Mouse (Mus musculus) cerebellum, postnatal 10 days (tissue): Measurements from ENCODE around the gene Mdn1.

Experiments
- DNase-seq, 2 experiments: peaks; one replicate each; pipeline ENCODE4 v3.0.0; 2021; ENCODE audit warnings: mixed read lengths in 2 of 2

The Mdn1 gene

DNA sequence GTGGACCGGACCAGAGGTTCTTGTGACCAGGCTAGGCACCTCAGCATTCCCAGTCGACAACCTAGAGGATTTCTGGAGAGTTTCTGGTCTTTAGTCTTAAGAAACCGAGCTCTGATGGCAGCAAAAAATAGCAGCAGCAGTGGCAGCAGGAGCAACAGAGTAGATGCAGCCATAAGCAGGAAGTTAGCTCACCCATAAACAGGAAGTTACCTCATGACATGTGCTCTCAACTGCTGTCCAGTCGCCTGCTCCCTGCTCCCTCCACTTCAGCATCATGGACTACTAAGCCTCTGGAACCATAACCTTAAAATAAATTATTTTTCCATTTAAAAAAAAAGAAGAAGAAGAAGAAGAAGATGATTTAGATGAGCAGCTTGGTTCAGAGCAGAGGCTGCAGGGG lies 132.1 kb downstream of the Mdn1 start:
- no peak for DNase-seq

DNA sequence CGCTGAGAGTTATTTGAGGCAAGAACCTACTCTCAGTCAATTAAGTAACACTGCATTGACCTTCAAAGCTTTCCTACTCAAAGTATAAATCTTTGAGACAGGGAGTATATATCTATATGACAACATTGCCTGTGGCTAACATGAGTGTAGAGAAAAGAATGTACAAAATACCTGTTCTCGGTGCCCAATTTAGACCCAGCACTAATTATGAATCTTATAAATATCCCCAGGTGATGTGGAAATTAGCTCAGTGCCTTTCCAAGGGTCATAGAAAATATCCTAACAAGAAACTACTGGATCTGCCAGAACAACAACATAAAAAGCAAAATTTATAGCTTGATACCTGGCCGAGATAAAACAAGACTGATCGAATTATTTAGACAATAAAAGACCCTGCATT lies 142.1 kb downstream of the Mdn1 start:
- DNase-seq = no peak

DNA sequence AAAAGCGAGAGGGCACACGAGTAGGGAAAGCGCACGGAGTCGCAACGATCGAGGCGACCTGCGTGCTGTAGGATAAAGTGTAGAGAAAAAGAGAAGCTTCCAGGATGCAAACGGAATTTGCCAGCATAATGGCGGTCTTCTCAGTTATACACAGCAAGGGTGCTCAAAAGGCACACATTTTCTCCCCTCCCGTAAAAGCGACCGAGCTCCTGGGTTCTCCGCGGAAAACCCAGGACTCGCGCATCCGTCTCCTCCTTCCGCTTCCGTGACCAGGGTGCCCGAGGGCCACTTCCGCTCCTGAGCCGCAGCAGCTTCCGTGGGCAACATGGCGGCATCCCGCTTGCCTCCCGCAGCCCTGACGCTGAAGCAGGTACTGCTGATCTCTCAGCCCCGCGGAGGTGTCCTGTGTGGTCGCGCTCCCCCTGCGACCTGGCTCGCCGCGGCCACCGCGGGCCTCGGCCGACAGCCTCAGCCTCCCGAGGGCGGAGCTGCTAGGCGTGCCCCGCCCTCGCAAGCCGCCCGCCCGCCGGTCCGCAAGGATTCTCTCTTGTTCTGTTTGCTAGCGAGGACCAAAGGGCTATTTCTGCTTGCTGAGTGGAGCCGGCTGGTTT lies 143.2 kb downstream of the Mdn1 start, which contains the start of gene Lyrm2:
Gene Lyrm2, plus strand, starts transcription at position 288 of the 611 bp plus-strand sequence.
- DNase-seq = peak; percentile 91 to 92

DNA sequence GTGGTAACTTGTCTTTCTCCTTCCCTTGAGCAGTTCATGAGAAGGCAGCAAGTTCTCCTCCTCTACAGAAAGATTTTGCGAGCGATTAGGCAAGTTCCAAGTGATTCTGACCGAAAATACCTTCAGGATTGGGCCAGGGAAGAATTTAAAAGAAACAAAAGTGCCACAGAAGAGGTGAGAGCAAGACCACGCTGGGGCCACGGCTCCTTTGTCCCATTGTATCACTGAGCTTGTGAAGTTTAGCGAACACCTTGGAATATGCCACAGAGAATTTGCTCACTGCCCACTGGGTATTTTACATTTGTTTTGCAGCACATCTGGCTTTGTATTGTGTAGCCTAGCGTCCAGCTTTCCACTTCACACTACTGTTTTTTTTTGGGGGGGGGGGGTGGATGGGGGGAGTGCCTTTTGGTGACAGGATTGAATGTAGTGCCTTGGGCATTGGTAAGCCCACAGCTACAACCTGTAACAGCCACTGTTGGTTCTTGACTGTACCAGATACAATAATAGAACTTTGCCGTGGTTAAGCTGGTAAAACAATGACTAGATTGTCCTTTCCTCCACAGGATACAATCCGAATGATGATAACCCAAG lies 143.8 kb downstream of the Mdn1 start:
- DNase-seq = no peak

DNA sequence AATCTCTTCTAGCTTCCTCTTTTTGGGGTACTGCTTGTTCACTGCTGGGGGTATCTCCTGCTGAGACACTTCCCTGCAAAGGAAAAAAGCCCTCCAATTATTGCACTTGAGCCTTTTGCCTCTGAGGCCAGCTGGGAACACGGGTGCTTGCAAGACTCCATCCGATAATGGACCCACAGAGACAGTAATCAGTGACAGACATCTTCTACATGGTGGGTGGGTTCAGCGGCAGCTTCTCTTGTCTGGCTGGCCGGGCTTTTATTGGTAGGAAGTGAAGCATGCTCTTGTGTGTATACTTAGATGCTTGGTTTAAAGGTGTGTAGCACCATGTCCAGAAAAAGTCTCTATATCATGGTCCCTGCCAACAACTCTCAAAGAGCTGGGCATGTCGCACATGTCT lies 160.6 kb downstream of the Mdn1 start:
- DNase-seq = no peak

DNA sequence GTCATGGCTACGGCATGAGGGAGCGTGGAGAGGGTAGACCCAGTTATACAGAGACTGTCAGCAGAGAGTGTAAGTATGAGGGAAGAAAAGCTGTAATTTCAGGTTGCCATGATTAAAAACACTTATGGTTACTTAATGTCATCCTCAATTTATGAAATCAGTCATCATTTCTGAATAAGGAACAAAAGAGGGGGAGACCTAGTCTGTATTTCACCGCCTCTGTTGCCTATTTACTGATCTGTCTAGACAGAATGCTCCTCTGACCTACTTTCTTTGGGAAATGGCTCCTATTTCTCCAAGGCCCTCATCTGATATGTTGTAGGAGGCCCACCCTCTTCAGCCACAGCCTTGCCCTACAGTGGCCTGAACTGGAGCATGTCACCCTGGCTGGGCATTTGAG lies 163.8 kb downstream of the Mdn1 start:
- DNase-seq = no peak

DNA sequence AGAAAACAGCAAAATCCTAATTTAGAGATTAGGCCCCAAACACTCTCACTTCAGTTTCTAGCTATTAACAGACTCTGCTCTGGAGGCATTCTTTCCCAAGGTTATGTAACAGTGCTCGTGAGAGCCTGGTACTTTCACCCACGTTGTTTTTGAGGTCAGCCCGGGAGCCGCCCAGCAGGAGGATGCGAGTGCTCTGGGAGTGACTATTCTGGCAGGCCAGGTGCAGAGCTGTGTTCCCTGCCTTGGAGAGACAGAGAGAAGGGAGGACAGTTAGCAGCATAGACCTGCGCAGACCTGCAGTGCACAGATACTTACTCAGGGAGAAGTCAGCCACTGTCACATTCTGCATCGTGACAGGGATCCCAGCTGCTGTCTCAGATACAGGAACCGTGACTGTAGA lies 167.3 kb downstream of the Mdn1 start:
- no peak for DNase-seq
